In genomic region chr7:141468522-141469211, GRCm38 (mm10) we compare ENCODE assay signal across 7 mouse cellular contexts. TPM values are rescaled to one million over a fixed set of nuclear protein-coding genes. Genes with fewer than 3 reads are reported as not detected.
DNase-seq lines count a peak whose midpoint lies in the region; ATAC-seq and TF ChIP-seq lines count a peak whose summit lies in the region.

No protein-coding gene starts in this region.

- peak overlapping the region; percentile 22; the same call in 1 of the 2 replicates for H3K27ac ChIP-seq in cortical plate, adult 2 months (ENCODE audit: insufficient read depth, low read length)
- peak overlapping the region; percentile 98 for H3K27ac ChIP-seq in heart, adult 2 months
- H3K27ac ChIP-seq in neural tube, embryonic 12.5 days, result peak overlapping the region; percentile 88

- peak overlapping the region; percentile 75 for H3K9ac ChIP-seq in heart, adult 2 months (ENCODE audit: low read depth, low read length)
- peak overlapping the region; percentile 77 for H3K9ac ChIP-seq in neural tube, embryonic 12.5 days

- intact Hi-C loops in heart, adult 2 months (cut with DNase I), result no loop called here

- TF ChIP-seq POLR2A in cortical plate, adult 2 months (IDR thresholded peaks at IDR 0.05; ENCODE audit: extremely low read depth, insufficient read depth, low read length), result no peak
- TF ChIP-seq POLR2A in heart, adult 2 months (IDR thresholded peaks at IDR 0.05; ENCODE audit: insufficient read depth, low read depth, low read length), result peak; percentile 85

- WGBS in heart, adult 2 months, result under 1% methylated on average over 8 of the region's 8 CpGs
- whole genome bisulfite sequencing in neural tube, embryonic 12.5 days, result 24% methylated on average over 8 of the region's 8 CpGs

- peak; percentile 44 for TF ChIP-seq CTCF in cortical plate, adult 2 months (IDR thresholded peaks at IDR 0.05; ENCODE audit: extremely low read depth, insufficient read depth, low read length)
- peak; percentile 79 for TF ChIP-seq CTCF in heart, adult 2 months (IDR thresholded peaks at IDR 0.05)

- no peaks in the 10 kb centered on the region; the same call in 1 of the 2 replicates for H3K36me3 ChIP-seq in heart, adult 2 months (ENCODE audit: control insufficient read depth, insufficient read depth, low read length)
- peaks cover 37% of the 10 kb centered on the region for H3K36me3 ChIP-seq in neural tube, embryonic 12.5 days

- no peaks in the 10 kb centered on the region for H3K27me3 ChIP-seq in heart, adult 2 months (ENCODE audit: control insufficient read depth, insufficient read depth, low read length)
- H3K27me3 ChIP-seq in neural tube, embryonic 12.5 days (replicated peaks), result peaks cover 32% of the 10 kb centered on the region

- H3K4me2 ChIP-seq in neural tube, embryonic 12.5 days (replicated peaks), result peak overlapping the region; percentile 76

- peak; percentile 85 for DNase-seq in NIH3T3 (ENCODE audit: low read depth)
- DNase-seq in heart, adult 2 months, result peak; percentile 73 to 82
- DNase-seq in kidney, adult 18-20 months, result peak; percentile 69
- peak; percentile 81 to 86 for DNase-seq in lung, adult 18-20 months

- peaks cover 8% of the 10 kb centered on the region for H3K4me1 ChIP-seq in cortical plate, adult 2 months (ENCODE audit: control insufficient read depth, insufficient read depth, low read length)
- H3K4me1 ChIP-seq in heart, adult 2 months (ENCODE audit: control insufficient read depth, insufficient read depth, low read length), result peaks cover 19% of the 10 kb centered on the region
- peaks cover 34% of the 10 kb centered on the region for H3K4me1 ChIP-seq in neural tube, embryonic 12.5 days

- 0 out of 2 replicates have a peak, but pooled peaks have one; percentile 43 for TF ChIP-seq EP300 in heart, adult 2 months (IDR thresholded peaks at IDR 0.05; ENCODE audit: insufficient read depth, low read depth, low read length)

- H3K4me3 ChIP-seq in cortical plate, adult 2 months (ENCODE audit: insufficient read depth, low read length), result peak overlapping the region; percentile 62
- H3K4me3 ChIP-seq in heart, adult 2 months, result peak overlapping the region; percentile 82
- H3K4me3 ChIP-seq in neural tube, embryonic 12.5 days, result peak overlapping the region; percentile 63

- peak; percentile 50 for ATAC-seq in CD4-positive, CD25-positive, alpha-beta regulatory T cell, adult 4 months
- peak; percentile 82 for ATAC-seq in neural tube, embryonic 12.5 days (ENCODE audit: low FRiP score, low read depth)

- no peaks in the 10 kb centered on the region; the same call in 1 of the 2 replicates for H3K79me2 ChIP-seq in heart, adult 2 months (replicated peaks; ENCODE audit: control insufficient read depth, insufficient read depth, low read length)

- no peaks in the 10 kb centered on the region for H3K9me3 ChIP-seq in neural tube, embryonic 12.5 days

RNA-seq across cellular contexts. Expression of gene Cd151, which starts 1.5 kb away (rescaled TPM):
- 10 to 100 TPM in 1 of 2 experiments, 1 to 10 TPM in 1; 7.8 to 12.0 TPM for polyA plus RNA-seq in CD4-positive, CD25-positive, alpha-beta regulatory T cell, adult 4 months (2017; shearing (Covaris generic))
- polyA plus RNA-seq in cortical plate, adult 2 months (2012; rRNA removed), result 63.5 and 66.0 TPM in 2 replicates
- total RNA-seq in heart, adult 2 months (2021), result 100 to 1,000 TPM; 272 to 334 TPM
- 395 and 491 TPM in 2 replicates for polyA plus RNA-seq in heart, adult 2 months (2012; rRNA removed)
- polyA plus RNA-seq in neural tube, embryonic 12.5 days (2016; fragmentation: Nextera tagmentation; extraction: Ambion mirVana), result 20.6 and 22.7 TPM in 2 replicates

RNA-seq across cellular contexts. Expression of gene Polr2l, which starts 6.3 kb away (rescaled TPM):
- polyA plus RNA-seq in CD4-positive, CD25-positive, alpha-beta regulatory T cell, adult 4 months (2017; shearing (Covaris generic)), result 10 to 100 TPM; 19.4 to 20.8 TPM
- polyA plus RNA-seq in cortical plate, adult 2 months (2012; rRNA removed), result 49.3 and 52.1 TPM in 2 replicates
- total RNA-seq in heart, adult 2 months (2021), result 10 to 100 TPM; 71.7 to 82.8 TPM
- polyA plus RNA-seq in heart, adult 2 months (2012; rRNA removed), result 62.6 and 64.4 TPM in 2 replicates
- polyA plus RNA-seq in neural tube, embryonic 12.5 days (2016; fragmentation: Nextera tagmentation; extraction: Ambion mirVana), result 73.5 and 80.6 TPM in 2 replicates

RNA-seq across cellular contexts. Expression of gene Tspan4, which starts 6.4 kb away (rescaled TPM):
- 1 to 10 TPM; 1.3 to 1.5 TPM for polyA plus RNA-seq in CD4-positive, CD25-positive, alpha-beta regulatory T cell, adult 4 months (2017; shearing (Covaris generic))
- polyA plus RNA-seq in cortical plate, adult 2 months (2012; rRNA removed), result 32.4 and 33.0 TPM in 2 replicates
- 10 to 100 TPM; 17.1 to 40.0 TPM for total RNA-seq in heart, adult 2 months (2021)
- 61.9 and 77.5 TPM in 2 replicates for polyA plus RNA-seq in heart, adult 2 months (2012; rRNA removed)
- polyA plus RNA-seq in neural tube, embryonic 12.5 days (2016; fragmentation: Nextera tagmentation; extraction: Ambion mirVana), result 34.2 and 37.1 TPM in 2 replicates

RNA-seq across cellular contexts. Expression of gene Cracr2b, which starts 7.8 kb away (rescaled TPM):
- not detected for polyA plus RNA-seq in CD4-positive, CD25-positive, alpha-beta regulatory T cell, adult 4 months (2017; shearing (Covaris generic))
- 4.8 and 7.4 TPM in 2 replicates for polyA plus RNA-seq in cortical plate, adult 2 months (2012; rRNA removed)
- 10 to 100 TPM; 15.4 to 19.4 TPM for total RNA-seq in heart, adult 2 months (2021)
- 23.8 and 35.0 TPM in 2 replicates for polyA plus RNA-seq in heart, adult 2 months (2012; rRNA removed)
- 6.7 and 7.6 TPM in 2 replicates for polyA plus RNA-seq in neural tube, embryonic 12.5 days (2016; fragmentation: Nextera tagmentation; extraction: Ambion mirVana)

RNA-seq across cellular contexts. Expression of gene Pnpla2, which starts 13.7 kb away (rescaled TPM):
- polyA plus RNA-seq in CD4-positive, CD25-positive, alpha-beta regulatory T cell, adult 4 months (2017; shearing (Covaris generic)), result 10 to 100 TPM; 66.1 to 92.2 TPM
- 31.6 and 32.2 TPM in 2 replicates for polyA plus RNA-seq in cortical plate, adult 2 months (2012; rRNA removed)
- total RNA-seq in heart, adult 2 months (2021), result 100 to 1,000 TPM; 398 to 572 TPM
- 597 and 669 TPM in 2 replicates for polyA plus RNA-seq in heart, adult 2 months (2012; rRNA removed)
- 15.8 and 16.5 TPM in 2 replicates for polyA plus RNA-seq in neural tube, embryonic 12.5 days (2016; fragmentation: Nextera tagmentation; extraction: Ambion mirVana)

Comparison
In these comparisons a context has a peak if more than half of its experiments do, and no peak if none do; other contexts are left out.
1. Peak in every context shown above with its lines: DNase-seq, ATAC-seq, H3K4me3 ChIP-seq and H3K27ac ChIP-seq.
2. H3K27ac ChIP-seq: peak in every context shown above with its lines; median percentile 98 in heart, adult 2 months; 88 in neural tube, embryonic 12.5 days; 22 in cortical plate, adult 2 months.
3. RNA of gene Tspan4, which starts 6.4 kb away (polyA plus RNA-seq): 61.9 to 77.5 TPM in heart, adult 2 months, 34.2 to 37.1 TPM in neural tube, embryonic 12.5 days and 32.4 to 33.0 TPM in cortical plate, adult 2 months; 1.3 to 1.5 TPM in CD4-positive, CD25-positive, alpha-beta regulatory T cell, adult 4 months; every median in the first group is over 10 times any median in the second.